Mouse (Mus musculus): ENCODE data around the gene Cd68.

Gene Cd68

GRCm38 (mm10) chr11:69622406-69622805 is 43.5 kb downstream of the Cd68 start:
- DNase-seq: peak; percentile 92

DNA sequence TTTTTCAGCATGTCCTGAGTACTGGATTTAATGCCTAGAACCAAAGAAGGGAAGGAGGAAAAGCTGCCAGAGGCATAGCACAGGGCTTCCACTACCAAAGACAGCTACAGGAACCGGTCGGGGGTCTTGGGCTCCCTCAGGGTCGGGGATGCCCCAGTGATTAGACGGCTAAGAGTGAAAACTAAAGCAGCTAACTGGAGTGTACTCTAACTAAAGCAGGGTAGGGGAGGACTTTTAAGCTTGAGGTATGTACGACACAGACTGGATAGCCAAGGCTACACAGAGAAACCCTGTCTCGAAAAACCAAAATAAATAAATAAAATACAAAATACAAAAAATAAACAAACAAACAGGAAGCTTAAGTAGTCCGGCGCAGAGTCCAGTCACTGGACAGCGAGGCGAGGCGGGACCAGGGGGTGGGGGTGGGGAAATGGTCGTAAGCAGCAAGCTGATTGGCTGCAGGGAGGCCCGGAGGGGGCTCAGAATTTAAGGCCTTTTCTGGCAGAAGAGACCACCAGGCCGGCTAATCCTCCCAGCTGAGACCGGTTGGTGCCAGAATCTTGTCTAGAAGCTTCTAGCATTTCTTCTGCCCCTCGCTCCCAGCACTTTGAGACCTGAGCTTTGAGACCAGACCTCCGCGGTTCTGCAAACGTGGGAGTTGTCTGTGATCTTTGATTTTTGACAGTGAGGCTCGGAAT is 44.2 kb downstream of the Cd68 start, which contains the start of gene Sat2:
Gene Sat2, plus strand, starts transcription at position 454 of the 698 bp plus-strand sequence.
- DNase-seq: peak; percentile 98

DNA sequence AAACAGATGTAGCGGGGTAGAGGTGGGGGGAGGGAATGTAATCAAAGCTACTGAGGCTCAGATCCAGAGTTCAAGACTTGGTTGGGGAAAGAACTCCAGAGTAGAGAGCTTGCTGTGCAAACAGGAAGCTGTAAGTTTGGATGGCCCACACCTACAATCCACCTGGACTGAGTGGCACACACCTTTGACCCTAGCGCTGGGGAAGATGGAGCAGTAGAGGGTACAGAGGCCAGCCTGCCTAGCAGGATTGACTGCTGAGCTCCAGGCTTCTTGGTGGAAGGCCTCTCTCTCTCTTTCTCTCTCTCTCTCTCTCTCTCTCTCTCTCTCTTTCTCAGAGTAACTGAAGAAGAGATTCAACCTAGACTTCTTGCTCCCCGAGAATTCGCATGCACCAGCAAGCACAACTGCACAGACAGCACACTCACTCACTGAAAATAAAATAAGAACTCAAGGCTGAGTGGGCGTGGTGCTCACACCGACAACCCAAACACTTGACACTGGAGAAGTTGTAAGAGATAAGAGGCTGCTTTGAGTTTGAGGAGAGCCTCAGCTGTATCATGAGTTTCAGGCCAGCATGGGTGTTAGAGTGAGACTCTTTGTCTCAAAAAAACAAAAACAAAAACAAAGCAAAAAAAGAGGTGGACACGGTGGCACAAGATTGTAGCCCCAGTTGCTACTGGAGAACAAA is 45.4 kb downstream of the Cd68 start:
- DNase-seq: no peak

- DNase-seq: peak; percentile 86
Measured at GRCm38 (mm10) chr11:69617805-69618204, 48.1 kb downstream of the Cd68 start, which contains the start of gene Shbg. Shbg (minus strand) TSS chr11:69617905.

- no peak for DNase-seq
Measured at GRCm38 (mm10) chr11:69616781-69617180, 49.2 kb downstream of the Cd68 start.

DNA sequence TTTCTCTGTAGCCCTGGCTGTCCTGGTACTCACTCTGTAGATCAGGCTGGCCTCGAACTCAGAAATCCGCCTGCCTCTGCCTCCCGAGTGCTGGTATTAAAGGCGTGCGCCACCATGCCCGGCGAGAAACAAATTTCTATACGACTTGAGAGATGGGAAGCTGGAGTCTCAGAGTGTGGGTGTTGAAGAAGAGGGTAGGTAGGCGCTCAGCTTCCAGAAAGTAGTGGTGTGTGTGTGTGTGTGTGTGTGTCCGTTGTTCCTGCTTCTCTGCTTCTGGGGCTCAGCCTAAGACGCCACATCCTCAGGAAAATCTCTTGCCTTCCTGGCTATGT is 51.7 kb downstream of the Cd68 start:
- DNase-seq: peak; percentile 88

Measured in heart, adult 11 months (tissue).